ENCODE assay signal across 15 mouse cellular contexts in genomic region chr12:65681826-65682225, GRCm38 (mm10).
"Had no signal": no experiment of that assay in that cellular context is flagged by ENCODE, and none has a peak within 500 bp of the region (broad histone marks: within the 10 kb centered on the region; RNA-seq: fewer than 3 reads in every experiment).

No protein-coding gene starts in this region.

- H3K9me3 ChIP-seq: midbrain, embryonic 10.5 days; midbrain, embryonic 12.5 days; neural tube, embryonic 12.5 days; stomach, embryonic 15.5 days had no signal

- DNase-seq: lung, adult 18-20 months; lung, embryonic 14.5 days; lung, postnatal 10 days; lung, postnatal 4 days; midbrain, embryonic 14.5 days; right cerebral cortex, postnatal 25 days; thymus, adult 18-20 months; thymus, postnatal 14 days; thymus, postnatal 36 days had no signal

- ATAC-seq: midbrain, embryonic 16.5 days had no signal

- H3K4me1 ChIP-seq: midbrain, embryonic 10.5 days; midbrain, embryonic 12.5 days; neural tube, embryonic 12.5 days; stomach, embryonic 15.5 days had no signal

- H3K9ac ChIP-seq: lung, embryonic 14.5 days; midbrain, embryonic 12.5 days; neural tube, embryonic 12.5 days; stomach, embryonic 15.5 days had no signal

- H3K4me3 ChIP-seq: midbrain, embryonic 10.5 days; midbrain, embryonic 12.5 days; neural tube, embryonic 12.5 days; stomach, embryonic 15.5 days had no signal

- H3K27me3 ChIP-seq: midbrain, embryonic 12.5 days; neural tube, embryonic 12.5 days; stomach, embryonic 15.5 days had no signal

- H3K4me2 ChIP-seq: lung, embryonic 14.5 days; midbrain, embryonic 12.5 days; neural tube, embryonic 12.5 days; stomach, embryonic 15.5 days had no signal

- H3K27ac ChIP-seq: midbrain, embryonic 10.5 days; midbrain, embryonic 12.5 days; neural tube, embryonic 12.5 days; stomach, embryonic 15.5 days; stomach, postnatal 0 days had no signal

- H3K36me3 ChIP-seq: midbrain, embryonic 10.5 days; midbrain, embryonic 12.5 days; neural tube, embryonic 12.5 days; stomach, embryonic 15.5 days had no signal
